Mouse (Mus musculus): ENCODE results near the gene 4833439L19Rik. TPM values are rescaled to one million over a fixed set of nuclear protein-coding genes. Genes with fewer than 3 reads are reported as not detected.

Gene 4833439L19Rik
- polyA plus RNA-seq, 1 experiment from 2014 or later: 240 TPM

DNA sequence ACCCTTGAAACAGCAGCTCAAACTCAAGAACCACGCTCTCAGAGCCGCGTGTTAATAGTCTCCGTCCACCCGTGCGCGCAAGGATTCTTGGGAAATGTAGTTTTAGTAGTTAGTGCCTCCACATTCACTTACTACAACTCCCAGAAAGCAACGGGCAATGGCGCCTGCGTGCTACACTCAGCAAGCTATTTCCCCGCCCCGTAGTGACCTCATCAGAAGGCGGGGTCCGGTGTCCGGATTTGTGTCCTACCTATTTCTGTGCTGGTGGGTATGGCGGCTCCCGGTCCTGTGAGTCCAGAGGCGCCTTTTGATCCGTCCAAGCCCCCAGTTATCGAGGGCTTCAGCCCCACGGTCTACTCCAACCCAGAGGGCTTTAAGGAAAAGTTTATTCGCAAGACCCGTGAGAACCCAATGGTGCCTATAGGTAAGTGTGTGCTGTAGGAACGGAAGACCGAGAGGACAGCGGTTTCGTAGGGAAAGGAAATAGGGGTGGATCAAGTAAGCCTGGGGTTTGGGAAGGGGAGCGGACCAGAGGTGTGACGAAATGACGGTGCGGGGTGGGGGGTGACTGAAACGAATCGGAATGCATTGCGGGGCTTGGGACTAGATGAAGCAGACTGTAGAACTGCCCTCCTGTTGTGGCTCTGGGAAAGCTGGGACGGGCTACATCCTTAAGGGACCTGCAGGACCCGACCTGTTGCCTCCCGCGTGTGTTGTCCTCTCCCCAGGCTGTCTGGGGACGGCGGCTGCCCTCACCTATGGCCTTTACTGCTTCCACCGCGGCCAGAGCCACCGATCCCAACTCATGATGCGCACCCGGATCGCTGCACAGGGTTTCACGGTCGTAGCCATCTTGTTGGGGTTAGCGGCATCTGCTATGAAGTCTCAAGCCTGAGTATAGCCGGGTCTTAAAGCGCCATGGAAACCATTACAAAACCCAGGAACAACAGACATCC, 25.0 kb upstream of the 4833439L19Rik start, which contains the start of the genes Nop16 and Higd2a:
Gene Nop16 (minus strand): TSS at position 95 of the 956 bp plus-strand sequence.
Gene Higd2a (plus strand): TSS at position 212 of the 956 bp plus-strand sequence.
- Histone ChIP-seq H3K27me3 (ENCODE audit: control insufficient read depth, insufficient read depth, low read length) (no peaks in the 10 kb centered on the region), H3K4me2 (ENCODE audit: low read depth, low read length) (peak within 1 kb of the TSS; percentile 72), H3K9me3 (ENCODE audit: control insufficient read depth, low read length) (no peaks in the 10 kb centered on the region), H3K4me3 (ENCODE audit: low read depth, low read length) (peak within 1 kb of the TSS; percentile 70), H3K4me1 (ENCODE audit: control insufficient read depth, insufficient read depth, low read length) (peaks cover 14% of the 10 kb centered on the region; the same call in 1 of the 2 replicates), H3K27ac (ENCODE audit: low read depth, low read length) (peak within 1 kb of the TSS; percentile 89), H3K36me3 (ENCODE audit: control insufficient read depth, insufficient read depth, low read length) (peaks cover 5% of the 10 kb centered on the region; the same call in 1 of the 2 replicates), H3K9ac (replicated peaks; ENCODE audit: low read depth, low read length) (peak within 1 kb of the TSS; percentile 72)
- WGBS: under 1% methylated on average over 50 of the region's 51 CpGs
- peak; percentile 97 for ATAC-seq (ENCODE audit: low read depth)

DNA sequence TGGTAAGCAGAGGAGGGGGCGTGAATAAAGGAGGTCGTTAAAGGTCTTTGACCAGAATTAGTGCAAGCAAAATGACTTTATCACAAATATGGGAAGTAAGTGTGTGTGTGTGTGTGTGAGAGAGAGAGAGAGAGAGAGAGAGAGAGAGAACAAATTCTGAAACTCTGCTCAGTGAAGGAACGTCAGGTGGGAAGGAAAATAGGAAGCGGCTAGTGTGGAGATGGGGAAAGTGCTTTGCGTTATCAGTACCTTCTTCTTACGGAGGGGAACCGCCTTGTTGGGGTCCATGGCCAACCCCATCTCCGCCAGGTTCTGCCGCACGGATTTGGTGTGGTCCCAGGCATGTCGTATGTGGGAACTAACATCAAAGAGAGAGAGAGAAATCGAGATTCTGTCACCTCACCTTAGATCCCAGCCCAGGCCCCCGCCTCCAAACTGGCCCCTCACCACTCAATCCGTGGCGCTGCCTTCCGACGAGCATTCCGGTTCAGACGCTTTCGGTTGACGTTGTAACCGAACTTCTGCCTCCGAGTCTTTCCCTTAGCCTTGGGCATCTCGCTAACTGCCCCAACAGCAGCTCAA, 24.3 kb upstream of the 4833439L19Rik start:
- WGBS: 2% methylated on average over 24 of the region's 24 CpGs
- Histone ChIP-seq H3K4me2 (ENCODE audit: low read depth, low read length) (peak overlapping the region; percentile 72), H3K9me3 (ENCODE audit: control insufficient read depth, low read length) (no peaks in the 10 kb centered on the region), H3K27ac (ENCODE audit: low read depth, low read length) (no peak overlapping the region), H3K9ac (replicated peaks; ENCODE audit: low read depth, low read length) (peak overlapping the region; percentile 50), H3K36me3 (ENCODE audit: control insufficient read depth, insufficient read depth, low read length) (no peaks in the 10 kb centered on the region; the same call in 1 of the 2 replicates), H3K4me3 (ENCODE audit: low read depth, low read length) (peak overlapping the region; percentile 70), H3K4me1 (ENCODE audit: control insufficient read depth, insufficient read depth, low read length) (peaks cover 14% of the 10 kb centered on the region; the same call in 1 of the 2 replicates), H3K27me3 (ENCODE audit: control insufficient read depth, insufficient read depth, low read length) (no peaks in the 10 kb centered on the region)
- ATAC-seq (ENCODE audit: low read depth): peak; percentile 18; the same call in 1 of the 2 replicates

DNA sequence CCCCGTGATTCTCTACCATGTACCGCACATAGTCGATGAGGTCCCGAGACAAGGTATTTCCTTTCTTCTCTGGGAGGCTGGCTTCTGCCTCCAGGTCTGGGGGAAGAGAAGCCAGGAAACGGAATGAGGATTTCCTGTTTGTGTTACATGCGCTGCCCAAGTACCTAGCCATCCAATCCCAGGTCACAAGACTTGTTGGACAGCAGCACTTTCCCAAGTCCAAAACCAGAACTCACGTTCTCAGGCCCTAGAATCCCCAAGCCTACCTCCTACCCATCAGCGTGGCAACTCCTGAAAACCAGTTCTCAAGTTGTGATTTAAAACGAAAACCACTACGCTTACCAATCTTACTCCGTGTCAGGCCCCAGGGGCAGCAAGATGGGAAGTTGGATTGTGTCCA, 20.6 kb upstream of the 4833439L19Rik start:
- no peak overlapping the region for H3K4me2 ChIP-seq (ENCODE audit: low read depth, low read length)
- peaks cover 7% of the 10 kb centered on the region; the same call in 1 of the 2 replicates for H3K4me1 ChIP-seq (ENCODE audit: control insufficient read depth, insufficient read depth, low read length)
- no peak overlapping the region for H3K27ac ChIP-seq (ENCODE audit: low read depth, low read length)
- no peak overlapping the region for H3K4me3 ChIP-seq (ENCODE audit: low read depth, low read length)
- ATAC-seq (ENCODE audit: low read depth): no peak
- peaks cover 18% of the 10 kb centered on the region for H3K36me3 ChIP-seq (ENCODE audit: control insufficient read depth, insufficient read depth, low read length)
- H3K27me3 ChIP-seq (ENCODE audit: control insufficient read depth, insufficient read depth, low read length): no peaks in the 10 kb centered on the region
- no peaks in the 10 kb centered on the region for H3K9me3 ChIP-seq (ENCODE audit: control insufficient read depth, low read length)
- H3K9ac ChIP-seq (replicated peaks; ENCODE audit: low read depth, low read length): no peak overlapping the region
- WGBS: 94% methylated on average over 11 of the region's 11 CpGs

DNA sequence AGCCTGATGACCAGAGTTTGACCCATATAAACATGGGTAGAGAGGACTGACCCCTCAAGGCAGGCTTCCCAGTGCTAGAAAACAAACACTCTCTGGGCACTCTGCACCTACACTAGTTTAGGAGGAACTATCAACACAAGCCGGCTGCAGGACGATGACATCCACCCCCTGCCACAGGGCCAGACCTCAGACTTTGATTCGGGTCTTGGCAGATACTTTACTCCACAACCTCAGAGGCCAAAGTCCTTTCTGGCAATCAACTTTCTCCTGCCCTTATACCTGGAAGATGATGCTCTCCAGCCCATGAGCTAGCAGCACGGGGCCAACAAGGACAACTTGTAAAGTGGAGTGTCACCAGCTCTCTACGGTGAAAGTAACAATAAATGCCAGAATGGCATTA, 17.6 kb upstream of the 4833439L19Rik start:
- Histone ChIP-seq H3K36me3 (ENCODE audit: control insufficient read depth, insufficient read depth, low read length) (peaks cover 21% of the 10 kb centered on the region), H3K27ac (ENCODE audit: low read depth, low read length) (no peak overlapping the region)

DNA sequence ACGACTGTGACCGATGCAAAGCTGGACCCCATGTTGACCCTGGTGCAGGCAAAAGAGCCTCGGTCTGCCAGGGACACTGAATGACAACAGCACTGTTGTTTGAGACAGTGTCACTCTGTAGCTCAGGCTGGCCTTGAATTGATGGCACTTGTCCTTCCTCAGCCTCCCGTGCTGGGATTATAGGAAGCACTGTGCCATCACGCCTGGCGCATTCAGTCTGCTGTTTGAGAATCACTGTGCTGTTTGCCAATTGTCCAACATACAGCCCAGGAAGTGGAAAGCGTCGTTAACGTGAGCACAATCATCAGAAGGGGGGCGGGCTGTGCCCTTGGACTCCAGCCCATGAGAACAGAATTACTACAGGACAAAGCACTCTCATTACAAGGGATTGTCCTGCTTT, 16.9 kb upstream of the 4833439L19Rik start:
- no peaks in the 10 kb centered on the region for H3K4me1 ChIP-seq (ENCODE audit: control insufficient read depth, insufficient read depth, low read length)
- no peaks in the 10 kb centered on the region for H3K27me3 ChIP-seq (ENCODE audit: control insufficient read depth, insufficient read depth, low read length)
- WGBS: 61% methylated on average over 10 of the region's 10 CpGs
- no peak overlapping the region for H3K9ac ChIP-seq (replicated peaks; ENCODE audit: low read depth, low read length)
- no peak overlapping the region for H3K4me2 ChIP-seq (ENCODE audit: low read depth, low read length)
- H3K36me3 ChIP-seq (ENCODE audit: control insufficient read depth, insufficient read depth, low read length): peaks cover 21% of the 10 kb centered on the region
- ATAC-seq (ENCODE audit: low read depth): no peak
- H3K9me3 ChIP-seq (ENCODE audit: control insufficient read depth, low read length): no peaks in the 10 kb centered on the region
- H3K4me3 ChIP-seq (ENCODE audit: low read depth, low read length): no peak overlapping the region
- H3K27ac ChIP-seq (ENCODE audit: low read depth, low read length): no peak overlapping the region

More for the DNA sequence above, 17.6 kb upstream of the 4833439L19Rik start:
- 92% methylated on average over 5 of the region's 5 CpGs for WGBS
- Histone ChIP-seq H3K4me3 (ENCODE audit: low read depth, low read length) (no peak overlapping the region), H3K4me2 (ENCODE audit: low read depth, low read length) (no peak overlapping the region), H3K4me1 (ENCODE audit: control insufficient read depth, insufficient read depth, low read length) (no peaks in the 10 kb centered on the region), H3K9ac (replicated peaks; ENCODE audit: low read depth, low read length) (no peak overlapping the region), H3K27me3 (ENCODE audit: control insufficient read depth, insufficient read depth, low read length) (no peaks in the 10 kb centered on the region), H3K9me3 (ENCODE audit: control insufficient read depth, low read length) (no peaks in the 10 kb centered on the region)
- no peak for ATAC-seq (ENCODE audit: low read depth)

DNA sequence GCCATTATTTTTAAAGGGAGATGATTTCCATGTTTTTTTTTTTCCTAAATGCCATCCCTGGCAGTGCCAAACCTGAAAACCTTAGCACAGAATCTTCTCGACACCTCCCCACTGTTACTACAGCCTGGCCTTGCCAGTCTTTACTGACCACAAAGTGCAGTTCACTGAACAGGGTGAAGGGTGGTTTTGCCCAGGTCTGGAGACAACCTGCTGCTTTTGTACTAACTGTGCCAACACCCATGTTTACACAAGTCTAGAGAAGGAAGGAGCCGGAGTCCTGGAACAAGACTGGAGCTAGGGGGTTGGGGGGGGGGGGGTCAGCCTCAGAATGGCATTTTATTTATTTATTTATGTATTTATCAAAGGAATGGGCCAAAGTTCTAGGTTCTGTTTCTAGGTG, 16.1 kb upstream of the 4833439L19Rik start:
- H3K9me3 ChIP-seq (ENCODE audit: control insufficient read depth, low read length): no peaks in the 10 kb centered on the region
- peaks cover 5% of the 10 kb centered on the region; the same call in 1 of the 2 replicates for H3K4me1 ChIP-seq (ENCODE audit: control insufficient read depth, insufficient read depth, low read length)
- no peak overlapping the region for H3K9ac ChIP-seq (replicated peaks; ENCODE audit: low read depth, low read length)
- H3K27me3 ChIP-seq (ENCODE audit: control insufficient read depth, insufficient read depth, low read length): no peaks in the 10 kb centered on the region
- no peak overlapping the region for H3K27ac ChIP-seq (ENCODE audit: low read depth, low read length)
- no peak for ATAC-seq (ENCODE audit: low read depth)
- H3K4me3 ChIP-seq (ENCODE audit: low read depth, low read length): no peak overlapping the region
- no peak overlapping the region for H3K4me2 ChIP-seq (ENCODE audit: low read depth, low read length)
- WGBS: 81% methylated on average over 2 of the region's 2 CpGs
- peaks cover 21% of the 10 kb centered on the region for H3K36me3 ChIP-seq (ENCODE audit: control insufficient read depth, insufficient read depth, low read length)

DNA sequence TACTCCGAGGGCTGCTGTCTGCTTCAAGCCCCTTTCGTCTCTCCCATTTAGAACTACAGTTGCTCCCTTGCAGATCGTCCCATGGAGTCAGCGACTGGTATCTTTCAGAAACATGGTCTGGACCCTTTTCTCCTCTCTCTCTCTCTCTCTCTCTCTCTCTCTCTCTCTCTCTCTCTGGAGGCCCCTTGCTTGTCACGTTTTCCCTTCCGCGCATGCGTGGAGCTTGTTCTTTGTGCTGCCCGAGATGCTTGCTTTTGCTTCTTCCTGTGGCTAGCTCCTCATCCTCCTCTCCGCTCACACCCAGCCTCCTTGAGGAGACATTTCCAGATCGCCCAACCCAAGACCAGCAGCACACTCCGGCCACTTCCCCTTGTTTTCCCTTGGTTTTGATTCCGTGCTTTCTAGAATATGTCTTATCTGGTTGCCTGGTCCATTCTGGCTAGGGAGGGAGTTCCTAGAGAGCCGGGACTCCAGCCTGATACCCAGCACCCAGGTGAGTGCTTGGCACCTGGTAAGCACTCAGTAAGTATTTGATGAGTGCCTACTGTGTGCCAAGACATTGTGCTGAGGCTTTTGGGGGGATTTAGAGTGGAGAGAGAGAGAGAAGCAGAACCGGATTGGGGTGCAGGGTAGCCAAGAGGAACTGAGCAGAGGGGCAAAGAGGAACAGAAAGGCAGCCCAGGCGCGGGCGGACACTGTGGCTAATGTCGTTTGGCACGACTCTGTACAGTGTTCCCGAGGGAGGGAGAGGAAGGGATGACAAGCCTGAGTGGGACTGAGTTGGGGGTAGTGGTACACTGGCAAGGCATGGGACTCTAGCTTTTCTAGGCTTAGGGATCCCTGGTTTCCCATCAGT, 12.6 kb upstream of the 4833439L19Rik start:
- Histone ChIP-seq H3K4me1 (ENCODE audit: control insufficient read depth, insufficient read depth, low read length) (peaks cover 16% of the 10 kb centered on the region), H3K36me3 (ENCODE audit: control insufficient read depth, insufficient read depth, low read length) (peaks cover 14% of the 10 kb centered on the region), H3K4me3 (ENCODE audit: low read depth, low read length) (no peak overlapping the region), H3K27ac (ENCODE audit: low read depth, low read length) (no peak overlapping the region), H3K27me3 (ENCODE audit: control insufficient read depth, insufficient read depth, low read length) (no peaks in the 10 kb centered on the region; the same call in 1 of the 2 replicates), H3K9me3 (ENCODE audit: control insufficient read depth, low read length) (no peaks in the 10 kb centered on the region), H3K4me2 (ENCODE audit: low read depth, low read length) (no peak overlapping the region), H3K9ac (replicated peaks; ENCODE audit: low read depth, low read length) (no peak overlapping the region)
- WGBS: 77% methylated on average over 21 of the region's 21 CpGs
- no peak for ATAC-seq (ENCODE audit: low read depth)

DNA sequence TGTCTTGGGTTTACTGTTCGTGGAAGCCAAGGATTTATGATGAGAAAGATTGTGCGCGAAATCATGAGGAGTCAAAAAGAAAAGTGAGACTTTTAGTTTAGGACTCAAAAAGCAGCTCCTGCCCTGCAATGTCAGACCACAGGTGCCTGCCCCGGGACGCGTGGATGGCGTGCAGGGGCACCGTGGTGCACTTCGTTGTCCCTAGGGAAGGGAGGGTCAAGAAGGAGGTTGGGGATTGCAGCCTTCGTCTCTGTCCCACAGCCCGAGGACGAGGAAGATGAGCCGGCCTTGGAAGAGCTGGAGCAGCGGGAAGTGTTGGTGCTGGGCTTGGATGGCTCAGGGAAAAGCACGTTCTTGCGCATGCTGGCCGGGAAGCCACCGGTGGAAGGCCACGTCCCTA, 10.3 kb upstream of the 4833439L19Rik start:
- H3K27ac ChIP-seq (ENCODE audit: low read depth, low read length): peak overlapping the region; percentile 56; the same call in 1 of the 2 replicates
- ATAC-seq (ENCODE audit: low read depth): peak; percentile 23
- no peaks in the 10 kb centered on the region for H3K9me3 ChIP-seq (ENCODE audit: control insufficient read depth, low read length)
- no peaks in the 10 kb centered on the region for H3K36me3 ChIP-seq (ENCODE audit: control insufficient read depth, insufficient read depth, low read length)
- peak overlapping the region; percentile 90 for H3K4me3 ChIP-seq (ENCODE audit: low read depth, low read length)
- no peaks in the 10 kb centered on the region; the same call in 1 of the 2 replicates for H3K27me3 ChIP-seq (ENCODE audit: control insufficient read depth, insufficient read depth, low read length)
- H3K4me2 ChIP-seq (ENCODE audit: low read depth, low read length): peak overlapping the region; percentile 94
- 2% methylated on average over 19 of the region's 19 CpGs for WGBS
- peak overlapping the region; percentile 83 for H3K9ac ChIP-seq (replicated peaks; ENCODE audit: low read depth, low read length)
- peaks cover 16% of the 10 kb centered on the region for H3K4me1 ChIP-seq (ENCODE audit: control insufficient read depth, insufficient read depth, low read length)
